Mouse (Mus musculus) kidney, adult 9 months (tissue): ENCODE data around the gene Lao1.

Experiments used
- DNase-seq: peaks from one replicate; pipeline ENCODE4 v3.0.0; 2022

Lao1 gene

GRCm38 (mm10) chr4:119015557-119015956, 54.2 kb downstream of the Lao1 start:
- no peak for DNase-seq

- no peak for DNase-seq
Measured at GRCm38 (mm10) chr4:119017078-119017477, 55.7 kb downstream of the Lao1 start.
